Mouse (Mus musculus) myocyte (in vitro differentiated cells): ENCODE measurements around the gene Cryab. TPM values are rescaled to one million over a fixed set of nuclear protein-coding genes. Genes with fewer than 3 reads are reported as not detected.

Experiments
- H3K27me3 ChIP-seq: one replicate; pipeline ENCODE4 v1.6.1; 2011; ENCODE audit not compliant: control insufficient read depth, insufficient read depth, insufficient read length
- H3K36me3 ChIP-seq: one replicate; pipeline ENCODE4 v1.6.1; 2011; ENCODE audit not compliant: control insufficient read depth, insufficient read depth
- H3K4me2 ChIP-seq: one replicate; pipeline ENCODE4 v1.6.1; 2011; ENCODE audit warnings: low read depth, control low read depth
- H3K4me3 ChIP-seq: one replicate; pipeline ENCODE4 v1.5.1; 2011; ENCODE audit warnings: mild to moderate bottlenecking, control low read depth, moderate library complexity
- H3K79me2 ChIP-seq: one replicate; pipeline ENCODE4 v1.6.1; 2011; ENCODE audit not compliant: control insufficient read depth, insufficient read depth
- H3ac ChIP-seq: one replicate; pipeline ENCODE4 v1.6.1; 2011; ENCODE audit not compliant: control insufficient read depth, insufficient read length
- CEBPB ChIP-seq: IDR thresholded peaks from 2 replicates; pipeline ENCODE4 v1.6.1; 2011; ENCODE audit warnings: mild to moderate bottlenecking, moderate library complexity; ENCODE audit not compliant: poor library complexity, insufficient read depth, severe bottlenecking
- E2F4 ChIP-seq: IDR thresholded peaks from one replicate; pipeline ENCODE4 v1.6.1; 2011; ENCODE audit warnings: mild to moderate bottlenecking, control low read depth, moderate library complexity; ENCODE audit not compliant: insufficient read depth
- MAX ChIP-seq: IDR thresholded peaks from one replicate; pipeline ENCODE4 v1.6.1; 2011; ENCODE audit warnings: low read depth, mild to moderate bottlenecking, control low read depth
- MYOD1 ChIP-seq, 3 experiments: IDR thresholded peaks; one replicate each; pipeline ENCODE4 v1.6.1; 2011; ENCODE audit warnings: control low read depth in 2 of 3, low read depth in 2 of 3, mild to moderate bottlenecking in 2 of 3, moderate library complexity in 1 of 3; ENCODE audit not compliant: insufficient read length in 2 of 3, control insufficient read depth in 1 of 3
- MYOG ChIP-seq, 3 experiments: IDR thresholded peaks; one replicate each; pipeline ENCODE4 v1.6.1; 2011; ENCODE audit warnings: control low read depth in 2 of 3, low read depth in 2 of 3, mild to moderate bottlenecking in 2 of 3; ENCODE audit not compliant: insufficient read length in 2 of 3, control insufficient read depth in 1 of 3, insufficient read depth in 1 of 3
- POLR2A ChIP-seq: IDR thresholded peaks from one replicate; pipeline ENCODE4 v1.6.1; 2011; ENCODE audit warnings: low read depth, mild to moderate bottlenecking, control low read depth, moderate library complexity; ENCODE audit not compliant: insufficient read length
- POLR2AphosphoS2 ChIP-seq: IDR thresholded peaks from one replicate; pipeline ENCODE4 v1.6.1; 2011; ENCODE audit warnings: low read depth, control low read depth; ENCODE audit not compliant: insufficient read length
- REST ChIP-seq: IDR thresholded peaks from one replicate; pipeline ENCODE4 v1.6.1; 2011; ENCODE audit warnings: mild to moderate bottlenecking, control low read depth, moderate library complexity; ENCODE audit not compliant: insufficient read depth, insufficient read length
- SRF ChIP-seq: IDR thresholded peaks from one replicate; pipeline ENCODE4 v1.6.1; 2011; ENCODE audit warnings: low read depth; ENCODE audit not compliant: control insufficient read depth, insufficient read length
- TCF12 ChIP-seq: IDR thresholded peaks from one replicate; pipeline ENCODE4 v1.6.1; 2011; ENCODE audit warnings: mild to moderate bottlenecking, control low read depth; ENCODE audit not compliant: poor library complexity, insufficient read depth, severe bottlenecking
- TCF3 ChIP-seq: IDR thresholded peaks from one replicate; pipeline ENCODE4 v1.6.1; 2011; ENCODE audit warnings: low read depth, control low read depth; ENCODE audit not compliant: insufficient read length
- USF1 ChIP-seq: IDR thresholded peaks from one replicate; pipeline ENCODE4 v1.6.1; 2011; ENCODE audit warnings: low read depth, mild to moderate bottlenecking, control low read depth, moderate library complexity
- polyA plus RNA-seq: library from polyadenylated mRNA; unstranded; fragments of >200 nt; fragmentation: generic; extraction: Trizol; gene quantifications from one replicate; pipeline ENCODE4 v1.2.1, GENCODE M21; 2012; ENCODE audit warnings: missing spikeins

Cryab gene
- polyA plus RNA-seq, 1 experiment, result 915 TPM

GRCm38 (mm10) chr9:50742261-50742660 is 8.9 kb upstream of the Cryab start:
- Histone ChIP-seq H3K27me3 (no peaks in the 10 kb centered on the region), H3K36me3 (peaks cover 4% of the 10 kb centered on the region), H3K4me3 (no peak overlapping the region), H3K4me2 (no peak overlapping the region), H3ac (no peak overlapping the region), H3K79me2 (no peaks in the 10 kb centered on the region)
- TF ChIP-seq CEBPB (no peak), POLR2AphosphoS2 (no peak), MYOD1 (IDR thresholded peaks at IDR 0.05; ENCODE audit: control insufficient read depth in 1 of 3, insufficient read length in 2 of 3, low read depth in 2 of 3) (no peak), POLR2A (no peak), MYOG (IDR thresholded peaks at IDR 0.05; ENCODE audit: control insufficient read depth in 1 of 3, insufficient read depth in 1 of 3, insufficient read length in 2 of 3, low read depth in 2 of 3) (no peak), SRF (no peak), MAX (no peak), USF1 (no peak)

GRCm38 (mm10) chr9:50742744-50743143 is 8.4 kb upstream of the Cryab start:
- no peak overlapping the region for H3ac ChIP-seq
- no peaks in the 10 kb centered on the region for H3K27me3 ChIP-seq
- H3K36me3 ChIP-seq, result peaks cover 4% of the 10 kb centered on the region
- H3K4me2 ChIP-seq, result no peak overlapping the region
- TF ChIP-seq REST (no peak), POLR2AphosphoS2 (no peak), TCF3 (no peak), POLR2A (no peak), E2F4 (no peak), CEBPB (no peak), USF1 (no peak), MAX (no peak), TCF12 (no peak), MYOG (IDR thresholded peaks at IDR 0.05; ENCODE audit: control insufficient read depth in 1 of 3, insufficient read depth in 1 of 3, insufficient read length in 2 of 3, low read depth in 2 of 3) (no peak), MYOD1 (IDR thresholded peaks at IDR 0.05; ENCODE audit: control insufficient read depth in 1 of 3, insufficient read length in 2 of 3, low read depth in 2 of 3) (no peak), SRF (no peak)
- H3K4me3 ChIP-seq, result no peak overlapping the region
- H3K79me2 ChIP-seq, result no peaks in the 10 kb centered on the region

GRCm38 (mm10) chr9:50745806-50746205 is 5.3 kb upstream of the Cryab start:
- peak overlapping the region; percentile 53 for H3K4me2 ChIP-seq
- H3K36me3 ChIP-seq, result no peaks in the 10 kb centered on the region
- TF ChIP-seq MYOG (IDR thresholded peaks at IDR 0.05; ENCODE audit: control insufficient read depth in 1 of 3, insufficient read depth in 1 of 3, insufficient read length in 2 of 3, low read depth in 2 of 3) (no peak), POLR2A (no peak), REST (no peak), POLR2AphosphoS2 (no peak), E2F4 (no peak), SRF (no peak), CEBPB (no peak), USF1 (no peak), TCF12 (no peak), MAX (no peak), MYOD1 (IDR thresholded peaks at IDR 0.05; ENCODE audit: control insufficient read depth in 1 of 3, insufficient read length in 2 of 3, low read depth in 2 of 3) (no peak)
- no peaks in the 10 kb centered on the region for H3K27me3 ChIP-seq
- no peak overlapping the region for H3ac ChIP-seq
- H3K4me3 ChIP-seq, result peak overlapping the region; percentile 12
- peaks cover 5% of the 10 kb centered on the region for H3K79me2 ChIP-seq

- Histone ChIP-seq H3K4me2 (peak within 1 kb of the TSS; percentile 53), H3K79me2 (peaks cover 10% of the 10 kb centered on the region), H3K4me3 (peak within 1 kb of the TSS; percentile 12), H3K27me3 (no peaks in the 10 kb centered on the region), H3K36me3 (no peaks in the 10 kb centered on the region), H3ac (no peak within 1 kb of the TSS)
- TF ChIP-seq TCF3 (no peak), CEBPB (no peak), USF1 (no peak)
These were observed 4.9 kb upstream of the Cryab start, which contains the start of gene 2310030G06Rik for GRCm38 (mm10) chr9:50746214-50746677. 2310030G06Rik (minus strand) TSS chr9:50746536.

GRCm38 (mm10) chr9:50750706-50751105 is 419 bp upstream of the Cryab start:
- TF ChIP-seq E2F4 (no peak), TCF12 (no peak), SRF (no peak), MYOG (IDR thresholded peaks at IDR 0.05; ENCODE audit: control insufficient read depth in 1 of 3, insufficient read depth in 1 of 3, insufficient read length in 2 of 3, low read depth in 2 of 3) (no peak), POLR2A (no peak), USF1 (no peak), MYOD1 (IDR thresholded peaks at IDR 0.05; ENCODE audit: control insufficient read depth in 1 of 3, insufficient read length in 2 of 3, low read depth in 2 of 3) (no peak), POLR2AphosphoS2 (no peak), CEBPB (no peak), MAX (no peak), REST (no peak), TCF3 (no peak)
- H3K4me3 ChIP-seq, result peak overlapping the region; percentile 76
- peaks cover 10% of the 10 kb centered on the region for H3K79me2 ChIP-seq
- H3K36me3 ChIP-seq, result no peaks in the 10 kb centered on the region
- H3K4me2 ChIP-seq, result peak overlapping the region; percentile 87
- H3ac ChIP-seq, result peak overlapping the region; percentile 85
- H3K27me3 ChIP-seq, result no peaks in the 10 kb centered on the region
